In the genomic region with DNA sequence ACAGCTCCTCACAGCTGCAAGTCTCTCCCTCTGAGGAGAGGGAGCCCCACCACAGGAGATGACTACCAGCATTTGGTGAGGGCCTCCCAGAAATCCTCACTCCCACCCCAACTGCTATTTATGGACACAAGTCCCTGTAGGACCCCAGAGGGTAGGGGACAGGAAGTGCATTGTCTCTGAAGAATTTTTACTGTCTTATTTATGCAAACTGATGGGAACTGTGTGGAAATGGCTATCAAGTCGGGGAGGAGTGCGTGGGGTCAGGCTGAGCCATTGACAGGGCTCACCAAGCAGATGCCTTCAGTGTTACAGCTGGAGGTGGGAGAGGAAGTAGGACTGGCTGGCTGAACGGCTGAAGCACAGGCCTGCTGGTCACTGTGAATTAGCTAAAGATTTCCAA, we compare ENCODE assay signal across 17 mouse cellular contexts. TPM values are rescaled to one million over a fixed set of nuclear protein-coding genes. Genes with fewer than 3 reads are reported as not detected.
DNase-seq lines count a peak whose midpoint lies in the region; ATAC-seq and TF ChIP-seq lines count a peak whose summit lies in the region.
"Had no signal": no experiment of that assay in that cellular context is flagged by ENCODE, and none has a peak within 500 bp of the region (broad histone marks: within the 10 kb centered on the region; RNA-seq: fewer than 3 reads in every experiment).

No protein-coding gene starts in this region.

- TF ChIP-seq POLR2A in liver, adult 2 months (IDR thresholded peaks at IDR 0.05; ENCODE audit: extremely low read depth, insufficient read depth, low read length): no peak

- no peak overlapping the region for H3K9ac ChIP-seq in heart, embryonic 12.5 days
- no peak overlapping the region for H3K9ac ChIP-seq in liver, adult 2 months (ENCODE audit: low read depth, low read length)
- H3K9ac ChIP-seq in liver, postnatal 0 days (replicated peaks): no peak overlapping the region
- H3K9ac ChIP-seq in kidney, postnatal 0 days (ENCODE audit: low read depth, low read length): no peak overlapping the region
- H3K9ac ChIP-seq in hindbrain, embryonic 16.5 days (ENCODE audit: low read depth, low read length): no peak overlapping the region
- H3K9ac ChIP-seq: hindbrain, embryonic 14.5 days; liver, embryonic 14.5 days had no signal

- H3K79me2 ChIP-seq in liver, adult 2 months (ENCODE audit: control insufficient read depth, insufficient read depth, low read length): no peaks in the 10 kb centered on the region

- ATAC-seq in heart, embryonic 12.5 days (ENCODE audit: insufficient number of reproducible peaks, low FRiP score): no peak
- no peak for ATAC-seq in liver, postnatal 0 days
- ATAC-seq in granulocyte monocyte progenitor cell, adult 5-6 weeks (replicated peaks; ENCODE audit: poor library complexity, severe bottlenecking): 0 out of 2 replicates have a peak, but pooled peaks have one; percentile 12
- ATAC-seq in kidney, postnatal 0 days (replicated peaks; ENCODE audit: low FRiP score, low read depth): peak; percentile 57; the same call in 1 of the 2 replicates
- ATAC-seq in hindbrain, embryonic 16.5 days: no peak

- TF ChIP-seq EP300 in liver, postnatal 0 days (IDR thresholded peaks at IDR 0.05; ENCODE audit: low read depth): no peak

- 29% methylated on average over 3 of the region's 3 CpGs for WGBS in heart, embryonic 12.5 days
- 72% methylated on average over 3 of the region's 3 CpGs for WGBS in liver, adult 2 months
- WGBS in liver, postnatal 0 days (ENCODE audit: insufficient replicate concordance): 37% methylated on average over 3 of the region's 3 CpGs
- 20% methylated on average over 3 of the region's 3 CpGs for WGBS in kidney, postnatal 0 days
- 55% methylated on average over 3 of the region's 3 CpGs for WGBS in hindbrain, embryonic 16.5 days

- H3K9me3 ChIP-seq in heart, embryonic 12.5 days (replicated peaks): no peaks in the 10 kb centered on the region
- H3K9me3 ChIP-seq in liver, postnatal 0 days (ENCODE audit: low read length): no peaks in the 10 kb centered on the region
- no peaks in the 10 kb centered on the region for H3K9me3 ChIP-seq in kidney, postnatal 0 days (replicated peaks; ENCODE audit: low read length)
- H3K9me3 ChIP-seq in hindbrain, embryonic 16.5 days (ENCODE audit: control insufficient read depth, low read length): no peaks in the 10 kb centered on the region

- H3K4me3 ChIP-seq in heart, embryonic 12.5 days: no peak overlapping the region
- H3K4me3 ChIP-seq in liver, adult 2 months (ENCODE audit: insufficient read depth, low read depth, low read length): no peak overlapping the region
- H3K4me3 ChIP-seq in liver, postnatal 0 days (ENCODE audit: low read depth, low read length): no peak overlapping the region
- H3K4me3 ChIP-seq in kidney, postnatal 0 days (replicated peaks; ENCODE audit: low read depth, low read length): no peak overlapping the region
- H3K4me3 ChIP-seq in hindbrain, embryonic 16.5 days (ENCODE audit: low read length): no peak overlapping the region

- no peaks in the 10 kb centered on the region for H3K27me3 ChIP-seq in heart, embryonic 12.5 days (replicated peaks)
- no peaks in the 10 kb centered on the region for H3K27me3 ChIP-seq in liver, adult 2 months (ENCODE audit: control insufficient read depth, insufficient read depth, low read length)
- H3K27me3 ChIP-seq in liver, postnatal 0 days (ENCODE audit: insufficient read depth, low read length): no peaks in the 10 kb centered on the region
- no peaks in the 10 kb centered on the region for H3K27me3 ChIP-seq in kidney, postnatal 0 days (ENCODE audit: insufficient read depth, low read length)
- H3K27me3 ChIP-seq in hindbrain, embryonic 16.5 days (replicated peaks; ENCODE audit: control insufficient read depth, insufficient read depth, low read length): no peaks in the 10 kb centered on the region

- TF ChIP-seq CTCF in liver, adult 2 months (IDR thresholded peaks at IDR 0.05; ENCODE audit: low read depth, low read length): no peak
- no peak for TF ChIP-seq CTCF in liver, postnatal 0 days (IDR thresholded peaks at IDR 0.05; ENCODE audit: low read depth)
- no peak for TF ChIP-seq CTCF in kidney, postnatal 0 days (IDR thresholded peaks at IDR 0.05; ENCODE audit: low read depth)

- H3K4me1 ChIP-seq in heart, embryonic 12.5 days (replicated peaks): peaks cover 30% of the 10 kb centered on the region
- peaks cover 16% of the 10 kb centered on the region for H3K4me1 ChIP-seq in liver, adult 2 months (ENCODE audit: control insufficient read depth, insufficient read depth, low read length)
- H3K4me1 ChIP-seq in liver, postnatal 0 days (ENCODE audit: insufficient read depth): 0 out of 2 replicates have a peak, but pooled peaks cover 3% of the 10 kb centered on the region
- no peaks in the 10 kb centered on the region for H3K4me1 ChIP-seq in kidney, postnatal 0 days (replicated peaks; ENCODE audit: insufficient read depth, low read length)
- no peaks in the 10 kb centered on the region for H3K4me1 ChIP-seq in hindbrain, embryonic 16.5 days (ENCODE audit: control insufficient read depth, insufficient read depth, low read depth, low read length)

- DNase-seq in heart, postnatal 36 days: no peak
- DNase-seq in liver, adult 2 months (ENCODE audit: extremely low read depth, low read depth, low spot score): no peak
- DNase-seq in liver, postnatal 0 days: no peak
- DNase-seq in kidney, postnatal 0 days (ENCODE audit: low spot score): peak; percentile 80
- no peak for DNase-seq in right cerebral cortex, postnatal 36 days (ENCODE audit: low spot score in 2 of 2)
- DNase-seq: adrenal gland, adult 2 months; B cell, adult 2 months; cerebellum, adult 8-10 months; embryo, embryonic 11 days; gastrocnemius, postnatal 36 days; thymus, adult 2 months had no signal

- peak overlapping the region; percentile 48 for H3K27ac ChIP-seq in heart, embryonic 12.5 days (ENCODE audit: poor library complexity, severe bottlenecking)
- H3K27ac ChIP-seq in liver, adult 2 months (replicated peaks; ENCODE audit: insufficient read depth, low read depth, low read length): 0 out of 2 replicates have a peak overlapping the region, but pooled peaks have one; percentile 6
- H3K27ac ChIP-seq in liver, postnatal 0 days (ENCODE audit: low read depth): no peak overlapping the region
- H3K27ac ChIP-seq in kidney, postnatal 0 days: peak overlapping the region; percentile 70
- no peak overlapping the region for H3K27ac ChIP-seq in hindbrain, embryonic 16.5 days (ENCODE audit: low read depth, low read length)
- H3K27ac ChIP-seq: hindbrain, embryonic 14.5 days; liver, embryonic 14.5 days had no signal

- peaks cover 18% of the 10 kb centered on the region for H3K36me3 ChIP-seq in heart, embryonic 12.5 days
- no peaks in the 10 kb centered on the region for H3K36me3 ChIP-seq in liver, adult 2 months (ENCODE audit: control insufficient read depth, insufficient read depth, low read length)
- no peaks in the 10 kb centered on the region for H3K36me3 ChIP-seq in liver, postnatal 0 days (replicated peaks; ENCODE audit: insufficient read depth, low read length)
- 0 out of 2 replicates have a peak, but pooled peaks cover 5% of the 10 kb centered on the region for H3K36me3 ChIP-seq in kidney, postnatal 0 days (ENCODE audit: insufficient read depth, low read length)
- peaks cover 15% of the 10 kb centered on the region for H3K36me3 ChIP-seq in hindbrain, embryonic 16.5 days (ENCODE audit: control insufficient read depth, insufficient read depth, low read length)

- intact Hi-C loops in heart, postnatal 36 days (cut with DNase I): no loop called here

- no peak overlapping the region for H3K4me2 ChIP-seq in heart, embryonic 12.5 days
- H3K4me2 ChIP-seq in liver, postnatal 0 days (ENCODE audit: low read depth, low read length): no peak overlapping the region
- no peak overlapping the region for H3K4me2 ChIP-seq in kidney, postnatal 0 days (ENCODE audit: low read length)
- no peak overlapping the region for H3K4me2 ChIP-seq in hindbrain, embryonic 16.5 days (ENCODE audit: low read length)
- H3K4me2 ChIP-seq: hindbrain, embryonic 14.5 days had no signal

RNA-seq across cellular contexts. Expression of a gene that starts 11.9 kb away (rescaled TPM):
- polyA plus RNA-seq in heart, embryonic 12.5 days (2016; fragmentation: Nextera tagmentation; extraction: Ambion mirVana): 48.1 and 50.0 TPM in 2 replicates
- 1 to 10 TPM; 3.3 to 4.1 TPM for total RNA-seq in heart, postnatal 36 days (2021)
- 7.3 and 8.9 TPM in 2 replicates for total RNA-seq in liver, adult 2 months (2014; rRNA removed)
- polyA plus RNA-seq in liver, adult 2 months (2012; rRNA removed): 11.5 and 15.9 TPM in 2 replicates
- 6.8 and 7.2 TPM in 2 replicates for polyA plus RNA-seq in liver, postnatal 0 days (2015; fragmentation: Nextera tagmentation; extraction: Ambion mirVana)
- total RNA-seq in granulocyte monocyte progenitor cell, adult 5-6 weeks (2014; fragmentation: Nextera tagmentation): 0.43 and 0.60 TPM in 2 replicates
- total RNA-seq in granulocyte monocyte progenitor cell, adult 5-6 weeks (2017): 0.26 and 0.43 TPM in 2 replicates
- polyA plus RNA-seq in kidney, postnatal 0 days (2015; fragmentation: Nextera tagmentation; extraction: Ambion mirVana): 106 and 109 TPM in 2 replicates
- 102 and 109 TPM in 2 replicates for polyA plus RNA-seq in hindbrain, embryonic 16.5 days (2015; fragmentation: Nextera tagmentation; extraction: Ambion mirVana)
- total RNA-seq: neutrophil, adult 5-6 weeks had no signal

RNA-seq across cellular contexts. Expression of a gene that starts 38.9 kb away (rescaled TPM):
- 133 and 143 TPM in 2 replicates for polyA plus RNA-seq in heart, embryonic 12.5 days (2016; fragmentation: Nextera tagmentation; extraction: Ambion mirVana)
- total RNA-seq in heart, postnatal 36 days (2021): 100 to 1,000 TPM in 1 of 2 experiments, 10 to 100 TPM in 1; 98.2 to 103 TPM
- total RNA-seq in liver, adult 2 months (2014; rRNA removed): 22.0 and 31.7 TPM in 2 replicates
- polyA plus RNA-seq in liver, adult 2 months (2012; rRNA removed): 33.9 and 41.4 TPM in 2 replicates
- polyA plus RNA-seq in liver, postnatal 0 days (2015; fragmentation: Nextera tagmentation; extraction: Ambion mirVana): 39.6 and 41.3 TPM in 2 replicates
- total RNA-seq in granulocyte monocyte progenitor cell, adult 5-6 weeks (2014; fragmentation: Nextera tagmentation): 53.5 and 65.0 TPM in 2 replicates
- 30.9 and 38.5 TPM in 2 replicates for total RNA-seq in granulocyte monocyte progenitor cell, adult 5-6 weeks (2017)
- polyA plus RNA-seq in kidney, postnatal 0 days (2015; fragmentation: Nextera tagmentation; extraction: Ambion mirVana): 174 TPM in 2 replicates
- 347 and 377 TPM in 2 replicates for polyA plus RNA-seq in hindbrain, embryonic 16.5 days (2015; fragmentation: Nextera tagmentation; extraction: Ambion mirVana)

RNA-seq across cellular contexts. Expression of a gene that starts 54.0 kb away (rescaled TPM):
- 68.1 and 73.1 TPM in 2 replicates for polyA plus RNA-seq in heart, embryonic 12.5 days (2016; fragmentation: Nextera tagmentation; extraction: Ambion mirVana)
- total RNA-seq in heart, postnatal 36 days (2021): 10 to 100 TPM; 38.4 to 39.6 TPM
- total RNA-seq in liver, adult 2 months (2014; rRNA removed): 18.7 and 20.0 TPM in 2 replicates
- 27.8 and 29.1 TPM in 2 replicates for polyA plus RNA-seq in liver, adult 2 months (2012; rRNA removed)
- 48.9 and 51.6 TPM in 2 replicates for polyA plus RNA-seq in liver, postnatal 0 days (2015; fragmentation: Nextera tagmentation; extraction: Ambion mirVana)
- total RNA-seq in granulocyte monocyte progenitor cell, adult 5-6 weeks (2014; fragmentation: Nextera tagmentation): 29.7 and 61.9 TPM in 2 replicates
- 46.8 and 87.7 TPM in 2 replicates for total RNA-seq in granulocyte monocyte progenitor cell, adult 5-6 weeks (2017)
- 84.6 and 88.4 TPM in 2 replicates for polyA plus RNA-seq in kidney, postnatal 0 days (2015; fragmentation: Nextera tagmentation; extraction: Ambion mirVana)
- polyA plus RNA-seq in hindbrain, embryonic 16.5 days (2015; fragmentation: Nextera tagmentation; extraction: Ambion mirVana): 85.6 and 92.1 TPM in 2 replicates

RNA-seq across cellular contexts. Expression of a gene that starts 57.3 kb away (rescaled TPM):
- 47.2 and 51.8 TPM in 2 replicates for polyA plus RNA-seq in heart, embryonic 12.5 days (2016; fragmentation: Nextera tagmentation; extraction: Ambion mirVana)
- 10 to 100 TPM; 77.9 to 88.1 TPM for total RNA-seq in heart, postnatal 36 days (2021)
- 10.0 and 13.6 TPM in 2 replicates for total RNA-seq in liver, adult 2 months (2014; rRNA removed)
- 17.5 TPM in 2 replicates for polyA plus RNA-seq in liver, adult 2 months (2012; rRNA removed)
- 13.0 TPM in 2 replicates for polyA plus RNA-seq in liver, postnatal 0 days (2015; fragmentation: Nextera tagmentation; extraction: Ambion mirVana)
- total RNA-seq in granulocyte monocyte progenitor cell, adult 5-6 weeks (2014; fragmentation: Nextera tagmentation): 30.8 and 57.7 TPM in 2 replicates
- total RNA-seq in granulocyte monocyte progenitor cell, adult 5-6 weeks (2017): 16.7 and 25.0 TPM in 2 replicates
- polyA plus RNA-seq in kidney, postnatal 0 days (2015; fragmentation: Nextera tagmentation; extraction: Ambion mirVana): 82.5 and 82.9 TPM in 2 replicates
- 51.3 and 52.6 TPM in 2 replicates for polyA plus RNA-seq in hindbrain, embryonic 16.5 days (2015; fragmentation: Nextera tagmentation; extraction: Ambion mirVana)

Comparison
In these comparisons a context has a peak if more than half of its experiments do, and no peak if none do; other contexts are left out.
1. H3K27ac ChIP-seq: peak in heart, embryonic 12.5 days (single experiment), liver, adult 2 months (single experiment) and kidney, postnatal 0 days (single experiment); none in liver, postnatal 0 days (single experiment) and hindbrain, embryonic 16.5 days (single experiment).
2. ATAC-seq: peak in granulocyte monocyte progenitor cell, adult 5-6 weeks (single experiment) and kidney, postnatal 0 days (single experiment); none in heart, embryonic 12.5 days (single experiment), liver, postnatal 0 days (single experiment) and hindbrain, embryonic 16.5 days (single experiment).